Mouse (Mus musculus): ENCODE results near the gene Micall1.

Gene Micall1

GRCm38 (mm10) chr15:79108421-79109320, at the start of gene Micall1:
Gene Micall1 (plus strand): TSS chr15:79108898.
- no peak for DNase-seq (ENCODE audit: low read depth, low spot score)

DNA sequence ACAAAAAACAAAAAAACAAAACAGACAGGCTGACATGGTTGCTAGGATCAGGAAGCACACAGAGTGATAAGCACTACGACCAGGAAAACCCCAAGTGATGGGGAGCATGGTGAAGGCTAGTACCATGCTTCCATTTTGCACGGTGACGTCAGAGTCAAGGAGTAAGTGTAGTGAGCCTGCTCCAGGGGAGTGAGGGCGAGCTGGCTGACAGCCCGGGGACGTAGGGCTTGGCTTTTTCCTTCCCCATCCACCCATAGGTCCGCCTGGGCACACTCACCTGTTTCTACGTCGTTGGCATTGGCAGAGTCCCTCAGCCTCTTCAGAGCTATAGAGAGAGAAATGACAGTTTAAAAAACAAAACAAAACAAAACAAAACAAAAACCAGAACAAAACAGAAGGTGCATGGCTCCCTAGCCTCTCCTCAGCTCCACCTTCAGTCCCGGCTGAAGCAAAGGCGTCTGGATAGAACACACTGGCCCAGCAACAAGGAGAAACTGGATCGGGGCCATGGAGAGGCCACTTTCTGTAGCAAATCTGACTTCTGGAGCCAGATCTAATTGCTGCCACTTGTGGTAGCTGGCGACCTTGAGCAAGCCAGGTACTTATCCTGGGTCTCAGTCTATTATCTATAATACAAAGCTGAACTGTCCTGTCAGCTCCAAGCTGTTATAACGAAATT, 47.7 kb upstream of the Micall1 start:
- DNase-seq (ENCODE audit: low read depth, low spot score), result no peak

GRCm38 (mm10) chr15:79062376-79063159, 46.1 kb upstream of the Micall1 start, which contains the start of gene Ankrd54:
Gene Ankrd54 (minus strand): TSS chr15:79062893.
- peak; percentile 100 for DNase-seq (ENCODE audit: low read depth, low spot score)

- no peak for DNase-seq (ENCODE audit: low read depth, low spot score)
Observed at GRCm38 (mm10) chr15:79063160-79063740, 45.4 kb upstream of the Micall1 start.

- no peak for DNase-seq (ENCODE audit: low read depth, low spot score)
Observed at GRCm38 (mm10) chr15:79065086-79065770, 43.5 kb upstream of the Micall1 start.

DNA sequence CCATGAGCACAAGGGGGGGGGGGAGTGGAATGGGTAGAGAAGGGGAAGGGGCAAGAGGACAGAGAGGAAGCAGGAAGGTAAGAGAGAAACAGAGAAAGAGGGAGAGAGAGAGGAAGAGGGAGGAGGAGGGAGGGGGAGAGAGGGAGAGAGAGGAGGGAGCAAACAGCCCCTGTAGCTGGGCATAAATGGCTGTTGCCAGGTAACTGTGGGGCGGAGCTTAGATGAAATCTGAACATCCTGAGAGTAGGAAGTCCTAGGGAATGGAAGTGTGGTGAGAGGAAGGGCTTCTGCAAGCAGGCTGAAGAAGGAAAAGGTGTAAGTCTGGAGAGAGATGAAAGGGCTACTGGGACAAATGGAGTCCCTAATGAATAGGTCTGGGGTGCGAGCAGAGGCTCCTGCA, 42.4 kb upstream of the Micall1 start:
- DNase-seq (ENCODE audit: low read depth, low spot score), result no peak

DNA sequence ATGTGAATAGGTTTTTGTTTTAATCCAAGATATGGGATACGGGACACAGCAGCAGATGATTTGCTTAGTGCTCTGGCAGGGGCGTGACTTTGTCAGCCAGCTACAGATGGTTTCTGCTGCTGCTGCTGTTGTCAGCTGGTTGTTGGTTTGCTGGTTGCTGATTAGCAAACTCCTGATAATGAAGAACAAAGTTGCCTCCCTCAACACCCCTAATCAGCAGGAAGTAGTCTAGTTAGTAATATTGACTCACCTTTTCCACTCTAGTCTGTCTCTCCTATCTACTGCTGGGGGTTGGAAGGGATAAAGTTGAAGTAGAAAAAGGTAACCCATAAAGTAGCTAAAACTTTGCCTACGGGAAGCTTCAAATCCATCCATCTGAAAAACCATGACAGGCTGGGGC, 41.1 kb upstream of the Micall1 start:
- DNase-seq (ENCODE audit: low read depth, low spot score), result no peak

- DNase-seq (ENCODE audit: low read depth, low spot score), result no peak
Observed at GRCm38 (mm10) chr15:79068416-79068815, 40.3 kb upstream of the Micall1 start.

GRCm38 (mm10) chr15:79071117-79072039, 37.3 kb upstream of the Micall1 start:
- no peak for DNase-seq (ENCODE audit: low read depth, low spot score)

- no peak for DNase-seq (ENCODE audit: low read depth, low spot score)
Observed at GRCm38 (mm10) chr15:79073752-79074151, 34.9 kb upstream of the Micall1 start.

DNA sequence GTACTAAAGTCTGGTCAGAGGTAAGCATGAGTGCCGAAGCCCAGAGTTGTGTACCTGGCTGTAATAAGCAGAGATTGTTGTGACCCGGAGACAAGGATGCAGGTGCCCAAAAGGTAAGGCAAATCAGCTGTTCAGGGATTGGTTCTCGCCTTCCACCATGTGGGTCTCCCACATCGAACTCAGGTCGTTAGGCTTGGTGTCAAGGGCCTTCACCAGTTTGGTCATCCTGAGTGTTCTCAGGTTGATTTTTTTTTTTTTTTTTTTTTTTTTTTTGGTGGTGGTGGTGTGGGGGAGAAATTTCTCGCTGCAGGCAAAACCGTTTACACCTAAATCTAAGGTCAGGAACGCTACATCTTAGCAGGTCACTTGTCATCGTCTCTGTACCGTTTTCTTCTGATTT, 34.3 kb upstream of the Micall1 start:
- DNase-seq (ENCODE audit: low read depth, low spot score), result no peak

DNA sequence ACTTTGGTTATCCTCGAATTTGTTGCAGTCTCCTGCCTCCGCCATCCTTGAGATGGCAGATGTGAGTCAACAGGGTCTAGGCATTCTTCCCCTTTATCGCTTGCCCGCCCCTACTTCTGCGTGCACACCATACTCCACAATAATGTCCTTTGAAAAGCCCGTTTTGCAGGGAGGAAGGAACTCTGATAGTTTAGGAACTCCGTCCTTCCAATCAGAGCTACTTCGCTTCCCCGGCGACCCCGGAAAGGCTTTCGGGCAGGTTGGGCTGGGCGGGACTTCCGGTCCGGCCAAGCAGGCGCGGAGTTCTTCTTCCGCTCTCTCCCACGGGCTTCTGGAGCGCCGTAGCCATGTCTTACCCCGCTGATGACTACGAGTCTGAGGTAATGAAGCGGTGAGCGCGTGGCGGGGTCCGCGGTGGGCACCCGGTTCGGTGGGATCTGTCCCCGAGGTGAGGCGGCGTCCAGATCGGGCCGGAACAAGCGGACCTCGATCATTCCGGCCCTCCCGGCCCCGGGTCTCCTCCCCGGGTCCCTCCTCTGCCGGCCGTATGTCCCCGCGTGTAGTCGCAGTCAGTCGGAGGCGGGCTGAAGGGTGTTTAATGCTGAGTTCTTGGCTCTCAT, 33.7 kb upstream of the Micall1 start, which contains the start of gene Eif3l:
Eif3l (plus strand) TSS at position 267 of the 620 bp plus-strand sequence.
- DNase-seq (ENCODE audit: low read depth, low spot score), result peak; percentile 77

DNA sequence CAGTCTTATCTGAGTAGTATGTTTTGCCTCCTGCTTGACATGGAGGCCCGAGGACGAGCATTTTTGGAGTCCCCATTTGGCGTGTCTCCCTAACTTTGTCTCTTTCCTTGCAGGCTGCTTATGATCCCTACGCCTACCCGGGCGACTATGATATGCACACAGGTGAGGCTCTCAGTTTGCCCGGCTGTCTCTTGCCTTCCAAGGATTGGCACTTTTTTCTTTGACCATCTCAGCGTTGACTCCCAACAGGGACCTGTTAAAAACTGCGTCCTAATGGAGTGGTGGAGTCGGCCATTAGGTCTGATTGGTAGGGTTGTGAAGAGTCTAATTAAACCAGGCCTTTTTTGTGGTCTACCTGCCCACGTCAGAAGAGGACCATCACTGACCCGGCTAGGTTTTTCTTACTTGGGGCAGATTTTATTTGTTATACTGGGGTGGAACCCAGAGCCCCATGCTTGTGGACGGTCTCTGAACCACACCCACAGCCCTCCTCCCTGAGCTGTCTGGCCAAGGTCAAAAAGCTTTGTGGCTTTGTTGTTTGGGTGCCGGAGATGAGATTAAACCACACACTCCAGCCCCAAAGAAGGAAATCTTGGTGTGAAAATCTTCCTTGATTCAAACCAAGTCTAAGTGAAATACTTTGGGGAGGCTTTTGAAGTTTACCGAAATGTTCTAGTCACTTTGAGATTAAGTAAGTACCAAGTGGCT, 32.9 kb upstream of the Micall1 start:
- no peak for DNase-seq (ENCODE audit: low read depth, low spot score)

- DNase-seq (ENCODE audit: low read depth, low spot score), result no peak
Observed at GRCm38 (mm10) chr15:79079567-79079966, 29.1 kb upstream of the Micall1 start.

- DNase-seq (ENCODE audit: low read depth, low spot score), result no peak
Observed at GRCm38 (mm10) chr15:79092284-79092683, 16.4 kb upstream of the Micall1 start.

DNA sequence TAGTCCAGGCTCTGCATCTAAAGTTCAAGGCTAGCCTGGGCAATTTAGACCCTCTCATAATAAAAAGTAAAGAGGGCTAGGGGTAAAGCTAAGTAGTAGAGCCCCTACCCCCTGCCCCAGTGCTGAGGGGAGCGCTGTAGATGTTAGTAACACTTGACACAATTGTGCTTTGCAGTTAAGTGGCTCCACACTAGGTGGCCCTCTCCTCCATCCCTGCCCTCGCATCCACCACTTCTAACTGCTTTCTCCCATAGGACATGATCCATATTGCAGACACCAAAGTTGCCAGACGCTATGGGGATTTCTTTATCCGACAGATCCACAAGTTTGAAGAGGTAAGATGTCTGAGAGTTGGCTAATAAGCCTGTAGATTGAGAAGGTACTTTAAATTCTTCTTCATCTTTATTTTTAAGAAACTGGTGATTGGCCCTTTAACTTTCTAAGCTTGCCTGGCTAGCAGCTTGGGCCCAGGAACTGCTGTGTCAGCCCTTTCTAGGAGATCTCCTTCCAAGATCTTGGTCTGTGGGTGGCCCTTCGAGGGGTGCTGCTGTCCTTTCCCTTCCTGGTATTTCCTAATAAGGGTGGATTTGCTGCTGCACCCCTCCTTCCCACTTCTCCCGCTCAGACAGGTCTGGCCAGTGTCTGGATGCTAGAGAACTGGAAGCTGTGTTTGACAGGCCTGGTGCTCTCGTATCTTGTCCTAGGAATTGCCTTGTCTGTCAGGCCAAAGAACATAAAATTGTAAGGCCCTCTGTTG, 15.4 kb upstream of the Micall1 start:
- DNase-seq (ENCODE audit: low read depth, low spot score), result no peak

DNA sequence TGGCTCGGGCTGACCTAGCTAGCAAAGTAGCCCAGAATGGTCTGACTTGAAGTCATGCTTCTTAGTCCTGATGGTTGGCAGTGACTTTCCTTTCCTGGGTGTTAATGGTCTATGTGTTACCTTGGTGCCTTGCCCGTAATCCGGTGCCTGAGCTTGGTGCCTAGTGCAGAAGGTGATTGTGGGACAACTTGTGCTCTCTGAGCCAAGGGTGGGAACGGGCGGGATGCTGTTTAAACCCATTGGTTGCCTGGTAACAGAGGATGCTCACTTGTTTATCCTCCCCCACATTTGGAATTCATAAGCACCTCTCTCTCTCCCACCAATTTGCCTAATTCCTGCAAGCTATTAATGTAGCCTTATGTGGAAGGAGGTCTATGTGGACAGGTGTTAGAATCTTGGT, 13.2 kb upstream of the Micall1 start:
- no peak for DNase-seq (ENCODE audit: low read depth, low spot score)

GRCm38 (mm10) chr15:79096556-79096955, 12.1 kb upstream of the Micall1 start:
- no peak for DNase-seq (ENCODE audit: low read depth, low spot score)

Data from brain, embryonic 18.5 days (tissue).